ENCODE assay signal across 7 mouse cellular contexts in the genomic region with DNA sequence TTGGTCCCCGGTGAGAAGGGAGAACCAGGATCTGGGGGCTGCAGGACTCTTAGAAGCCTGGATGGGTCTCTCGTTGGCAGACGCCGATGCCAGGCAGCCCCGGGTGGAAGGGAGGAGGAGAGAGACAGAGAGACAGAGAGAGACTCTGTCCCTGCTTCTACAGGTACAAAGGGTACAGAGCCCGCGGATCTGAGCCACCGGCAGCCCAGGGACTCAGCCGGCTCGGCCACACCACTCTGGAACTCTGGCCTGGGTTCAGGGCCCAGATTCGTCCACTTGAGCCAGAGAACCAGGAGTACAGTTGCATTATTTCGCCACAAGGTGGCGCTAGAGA.
DNase-seq lines count a peak whose midpoint lies in the region; ATAC-seq and TF ChIP-seq lines count a peak whose summit lies in the region.

No protein-coding gene starts in this region.

- TF ChIP-seq EP300 in lung, postnatal 0 days (IDR thresholded peaks at IDR 0.05), result no peak; the same call in 1 of the 2 replicates

- H3K4me2 ChIP-seq in lung, postnatal 0 days (replicated peaks; ENCODE audit: low read depth, low read length), result peak overlapping the region; percentile 46
- peak overlapping the region; percentile 35 for H3K4me2 ChIP-seq in embryonic facial prominence, embryonic 15.5 days (replicated peaks)
- H3K4me2 ChIP-seq in intestine, embryonic 15.5 days (replicated peaks), result peak overlapping the region; percentile 34
- H3K4me2 ChIP-seq in neural tube, embryonic 14.5 days (ENCODE audit: low read depth, low read length), result peak overlapping the region; percentile 20; the same call in 1 of the 2 replicates

- H3K9me3 ChIP-seq in lung, postnatal 0 days (ENCODE audit: low read length), result no peaks in the 10 kb centered on the region
- no peaks in the 10 kb centered on the region for H3K9me3 ChIP-seq in embryonic facial prominence, embryonic 15.5 days (replicated peaks)
- 0 out of 2 replicates have a peak, but pooled peaks cover 3% of the 10 kb centered on the region for H3K9me3 ChIP-seq in intestine, embryonic 15.5 days
- no peaks in the 10 kb centered on the region for H3K9me3 ChIP-seq in neural tube, embryonic 14.5 days (ENCODE audit: control insufficient read depth, low read length)

- H3K4me1 ChIP-seq in lung, postnatal 0 days (ENCODE audit: insufficient read depth, low read depth, low read length), result no peaks in the 10 kb centered on the region
- no peaks in the 10 kb centered on the region for H3K4me1 ChIP-seq in embryonic facial prominence, embryonic 15.5 days
- no peaks in the 10 kb centered on the region for H3K4me1 ChIP-seq in intestine, embryonic 15.5 days (replicated peaks)
- no peaks in the 10 kb centered on the region for H3K4me1 ChIP-seq in neural tube, embryonic 14.5 days (ENCODE audit: control insufficient read depth, insufficient read depth, low read length)

- no peak for ATAC-seq in lung, postnatal 0 days
- ATAC-seq in embryonic facial prominence, embryonic 15.5 days (ENCODE audit: insufficient number of reproducible peaks, low FRiP score, low TSS enrichment, low read depth), result peak; percentile 1; the same call in 1 of the 2 replicates
- ATAC-seq in intestine, embryonic 15.5 days, result no peak
- ATAC-seq in neural tube, embryonic 14.5 days (ENCODE audit: low read depth), result no peak; the same call in 1 of the 2 replicates

- TF ChIP-seq CTCF in lung, postnatal 0 days (IDR thresholded peaks at IDR 0.05), result no peak

- H3K27ac ChIP-seq in lung, postnatal 0 days (ENCODE audit: low read length), result no peak overlapping the region
- no peak overlapping the region for H3K27ac ChIP-seq in embryonic facial prominence, embryonic 15.5 days (replicated peaks)
- H3K27ac ChIP-seq in intestine, embryonic 15.5 days, result no peak overlapping the region
- no peak overlapping the region for H3K27ac ChIP-seq in neural tube, embryonic 14.5 days (ENCODE audit: low read depth, low read length)

- no peak for DNase-seq in lung, postnatal 0 days (ENCODE audit: low spot score)
- no peak for DNase-seq in lung, postnatal 14 days
- DNase-seq in layer of hippocampus, postnatal 10 days (ENCODE audit: low spot score in 2 of 2), result no peak
- no peak for DNase-seq in cerebellum, postnatal 4 days (ENCODE audit: low spot score in 2 of 2)

- H3K9ac ChIP-seq in lung, postnatal 0 days (replicated peaks; ENCODE audit: low read depth), result no peak overlapping the region; the same call in 1 of the 2 replicates
- no peak overlapping the region for H3K9ac ChIP-seq in embryonic facial prominence, embryonic 15.5 days
- no peak overlapping the region for H3K9ac ChIP-seq in intestine, embryonic 15.5 days
- H3K9ac ChIP-seq in neural tube, embryonic 14.5 days (replicated peaks; ENCODE audit: low read depth, low read length), result peak overlapping the region; percentile 25; the same call in 1 of the 2 replicates

- 0 out of 2 replicates have a peak overlapping the region, but pooled peaks have one; percentile 1 for H3K4me3 ChIP-seq in lung, postnatal 0 days (ENCODE audit: low read depth, low read length)
- peak overlapping the region; percentile 25 for H3K4me3 ChIP-seq in embryonic facial prominence, embryonic 15.5 days (replicated peaks)
- H3K4me3 ChIP-seq in intestine, embryonic 15.5 days (replicated peaks), result 0 out of 2 replicates have a peak overlapping the region, but pooled peaks have one; percentile 15
- H3K4me3 ChIP-seq in neural tube, embryonic 14.5 days (ENCODE audit: low read depth, low read length), result peak overlapping the region; percentile 12; the same call in 1 of the 2 replicates

- H3K27me3 ChIP-seq in lung, postnatal 0 days (replicated peaks; ENCODE audit: insufficient read depth, low read length), result no peaks in the 10 kb centered on the region
- no peaks in the 10 kb centered on the region for H3K27me3 ChIP-seq in embryonic facial prominence, embryonic 15.5 days
- no peaks in the 10 kb centered on the region for H3K27me3 ChIP-seq in intestine, embryonic 15.5 days (replicated peaks)
- H3K27me3 ChIP-seq in neural tube, embryonic 14.5 days (ENCODE audit: control insufficient read depth, insufficient read depth, low read length), result no peaks in the 10 kb centered on the region

- H3K36me3 ChIP-seq in lung, postnatal 0 days (ENCODE audit: insufficient read depth, low read length), result no peaks in the 10 kb centered on the region
- no peaks in the 10 kb centered on the region for H3K36me3 ChIP-seq in embryonic facial prominence, embryonic 15.5 days
- H3K36me3 ChIP-seq in intestine, embryonic 15.5 days, result no peaks in the 10 kb centered on the region
- H3K36me3 ChIP-seq in neural tube, embryonic 14.5 days (ENCODE audit: control insufficient read depth, insufficient read depth, low read length), result no peaks in the 10 kb centered on the region

- WGBS in lung, postnatal 0 days, result 33% methylated on average over 9 of the region's 13 CpGs
- 50% methylated on average over 13 of the region's 13 CpGs for WGBS in embryonic facial prominence, embryonic 15.5 days
- WGBS in intestine, embryonic 15.5 days, result 46% methylated on average over 13 of the region's 13 CpGs
- WGBS in neural tube, embryonic 14.5 days, result 51% methylated on average over 12 of the region's 13 CpGs
